Mouse (Mus musculus) CH12.LX (cell line): ENCODE results near the gene Gnptab. TPM values are rescaled to one million over a fixed set of nuclear protein-coding genes. Genes with fewer than 3 reads are reported as not detected.
A peak's percentile ranks its signal among the peaks of the same experiment; 100 is the strongest.

Experiments used
- DNase-seq: peaks from one replicate; pipeline ENCODE4 v3.0.0-alpha.2; 2013; ENCODE audit errors: extremely low read depth
- H3K27ac ChIP-seq: 2 replicates; pipeline ENCODE4 v1.5.1; 2012; ENCODE audit warnings: low read depth, mild to moderate bottlenecking, control low read depth, moderate library complexity; ENCODE audit not compliant: insufficient read depth
- H3K27me3 ChIP-seq: replicated peaks from 2 replicates; pipeline ENCODE3; 2012; ENCODE audit warnings: inconsistent platforms
- H3K36me3 ChIP-seq, 2 experiments: replicated peaks in 1 of 2; 2 replicates each; pipeline versions ENCODE3 to v1.6.1; 2012; ENCODE audit warnings: inconsistent platforms in 1 of 2, low read length in 1 of 2, mild to moderate bottlenecking in 1 of 2, mixed read lengths in 1 of 2, moderate library complexity in 1 of 2; ENCODE audit not compliant: control insufficient read depth in 1 of 2, insufficient read depth in 1 of 2
- H3K4me1 ChIP-seq, 2 experiments: 2 replicates each; pipeline ENCODE4 v1.6.1; 2012; ENCODE audit warnings: inconsistent platforms in 1 of 2, moderate library complexity in 1 of 2; ENCODE audit not compliant: insufficient read depth in 2 of 2, control insufficient read depth in 1 of 2
- H3K4me2 ChIP-seq: 2 replicates; pipeline ENCODE4 v1.6.1; 2012; ENCODE audit warnings: low read depth, mild to moderate bottlenecking, control low read depth; ENCODE audit not compliant: poor library complexity, insufficient read depth, severe bottlenecking
- H3K4me3 ChIP-seq, 3 experiments: fragments of 150-350 bp in 1 of 3; sonication (generic) in 1 of 3; replicated peaks in 1 of 3; 2 replicates each; pipeline versions ENCODE3 to v1.5.1; 2011 to 2012; ENCODE audit warnings: low read depth in 2 of 3, low read length in 2 of 3, mild to moderate bottlenecking in 2 of 3, moderate library complexity in 2 of 3, control low read depth in 1 of 3, improper control_type of control experiment in 1 of 3, inconsistent platforms in 1 of 3, mixed read lengths in 1 of 3; ENCODE audit not compliant: poor library complexity in 1 of 3
- H3K79me2 ChIP-seq: replicated peaks from 2 replicates; pipeline ENCODE4 v1.6.1; 2012; ENCODE audit warnings: mild to moderate bottlenecking, moderate library complexity; ENCODE audit not compliant: control insufficient read depth, poor library complexity, insufficient read depth, severe bottlenecking; ENCODE audit errors: extremely low read depth
- H3K9ac ChIP-seq: 2 replicates; pipeline ENCODE4 v1.6.1; 2012; ENCODE audit warnings: low read depth, mild to moderate bottlenecking, control low read depth, moderate library complexity; ENCODE audit not compliant: insufficient read depth
- H3K9me3 ChIP-seq: replicated peaks from 2 replicates; pipeline ENCODE3; 2012; ENCODE audit warnings: low read length, inconsistent platforms, mixed read lengths
- BHLHE40 ChIP-seq: IDR thresholded peaks from 2 replicates; pipeline ENCODE4 v1.6.1; 2011; ENCODE audit warnings: mild to moderate bottlenecking, low read depth, low read length, improper control_type of control experiment
- CHD2 ChIP-seq: IDR thresholded peaks from 2 replicates; pipeline ENCODE4 v1.6.1; 2011; ENCODE audit warnings: low read length, improper control_type of control experiment
- CTCF ChIP-seq, 2 experiments: IDR thresholded peaks in 1 of 2; conservative IDR thresholded peaks in 1 of 2; 2 replicates each; pipeline ENCODE4 v1.5.1; 2011 to 2012; ENCODE audit warnings: low read depth in 2 of 2, low read length in 2 of 2, improper control_type of control experiment in 1 of 2, inconsistent platforms in 1 of 2, mild to moderate bottlenecking in 1 of 2, moderate library complexity in 1 of 2
- ELF1 ChIP-seq: IDR thresholded peaks from 2 replicates; pipeline ENCODE4 v1.6.1; 2014; ENCODE audit warnings: low read depth, mild to moderate bottlenecking, inconsistent platforms, low read length, improper control_type of control experiment
- EP300 ChIP-seq: IDR thresholded peaks from 2 replicates; pipeline ENCODE4 v1.6.1; 2011; ENCODE audit warnings: low read length, improper control_type of control experiment
- GABPA ChIP-seq: IDR thresholded peaks from 2 replicates; pipeline ENCODE4 v1.6.1; 2012; ENCODE audit warnings: low read depth, low read length, improper control_type of control experiment, inconsistent platforms; ENCODE audit not compliant: insufficient replicate concordance
- JUN ChIP-seq: IDR thresholded peaks from 2 replicates; pipeline ENCODE4 v1.6.1; 2011; ENCODE audit warnings: low read depth, mild to moderate bottlenecking, low read length, improper control_type of control experiment, moderate library complexity; ENCODE audit not compliant: insufficient read depth
- KAT2A ChIP-seq: IDR thresholded peaks from 2 replicates; pipeline ENCODE4 v1.6.1; 2012; ENCODE audit warnings: low read length, improper control_type of control experiment, inconsistent platforms; ENCODE audit not compliant: insufficient replicate concordance
- MAFK ChIP-seq: IDR thresholded peaks from 2 replicates; pipeline ENCODE4 v1.6.1; 2011; ENCODE audit warnings: low read length, improper control_type of control experiment; ENCODE audit not compliant: insufficient replicate concordance
- MAX ChIP-seq: IDR thresholded peaks from 2 replicates; pipeline ENCODE4 v1.6.1; 2011; ENCODE audit warnings: low read length, improper control_type of control experiment
- MAZ ChIP-seq: IDR thresholded peaks from 2 replicates; pipeline ENCODE4 v1.6.1; 2012; ENCODE audit warnings: low read depth, mild to moderate bottlenecking, inconsistent platforms, low read length, improper control_type of control experiment, moderate library complexity
- MEF2A ChIP-seq: IDR thresholded peaks from 2 replicates; pipeline ENCODE4 v1.6.1; 2014; ENCODE audit warnings: low read depth, mild to moderate bottlenecking, inconsistent platforms, low read length, improper control_type of control experiment, borderline replicate concordance
- MYC ChIP-seq: IDR thresholded peaks from 2 replicates; pipeline ENCODE4 v1.6.1; 2011; ENCODE audit warnings: low read depth, mild to moderate bottlenecking, improper control_type of control experiment, low read length
- NELFE ChIP-seq: IDR thresholded peaks from 2 replicates; pipeline ENCODE4 v1.6.1; 2011; ENCODE audit warnings: low read depth, low read length, improper control_type of control experiment
- POLR2AphosphoS2 ChIP-seq: IDR thresholded peaks from 2 replicates; pipeline ENCODE4 v1.6.1; 2011; ENCODE audit warnings: low read depth, low read length, improper control_type of control experiment
- RCOR1 ChIP-seq: conservative IDR thresholded peaks from 2 replicates; pipeline ENCODE4 v1.6.1; 2012; ENCODE audit warnings: low read depth, mild to moderate bottlenecking, inconsistent platforms, low read length, improper control_type of control experiment
- SMC3 ChIP-seq: IDR thresholded peaks from 2 replicates; pipeline ENCODE4 v1.6.1; 2011; ENCODE audit warnings: low read depth, low read length, improper control_type of control experiment
- TBP ChIP-seq: conservative IDR thresholded peaks from 2 replicates; pipeline ENCODE4 v1.6.1; 2011; ENCODE audit warnings: low read depth, low read length, improper control_type of control experiment
- UBTF ChIP-seq: IDR thresholded peaks from 2 replicates; pipeline ENCODE4 v1.6.1; 2012; ENCODE audit warnings: low read depth, mild to moderate bottlenecking, inconsistent platforms, low read length, improper control_type of control experiment, moderate library complexity
- ZMIZ1 ChIP-seq: IDR thresholded peaks from 2 replicates; pipeline ENCODE4 v1.6.1; 2012; ENCODE audit warnings: low read depth, mild to moderate bottlenecking, inconsistent platforms, low read length, improper control_type of control experiment
- dilution Hi-C: fragments of 300-500 bp; cut with MboI; formaldehyde crosslinking; loops from 2 replicates; pipeline ENCODE4 v1.14.3; 2020; ENCODE audit warnings: low sequenced_read_pairs; ENCODE audit not compliant: extremely low pct_unique_long_range_greater_than_20kb, extremely low pct_ligation_motif_present
- in situ Hi-C: fragments of 300-500 bp; cut with MboI; formaldehyde crosslinking; loops from 3 replicates; pipeline ENCODE4 v1.14.3; 2019; ENCODE audit warnings: low sequenced_read_pairs, low pct_ligation_motif_present, low pct_unique_long_range_greater_than_20kb, mixed read lengths
- polyA plus RNA-seq: library from polyadenylated mRNA; unstranded; fragments of >175 nt; gene quantifications from 2 replicates; pipeline ENCODE4 v1.2.1, GENCODE M21; 2012; ENCODE audit warnings: low read depth; ENCODE audit not compliant: insufficient read length
- total RNA-seq, 2 experiments: library from RNA; depleted of rRNA; stranded (reverse); fragments of 300-350 nt in 1 of 2; fragments of >200 nt in 1 of 2; gene quantifications; 2 replicates each; pipeline ENCODE4 v1.2.3; 2012 to 2014

Gnptab gene
- total and polyA plus RNA-seq, 3 experiments = 13.2 to 38.2 (median 18.0) TPM

GRCm38 (mm10) chr10:88383479-88383878 lies 4.5 kb downstream of the Gnptab start:
- in situ Hi-C loops = loop anchor here (5.0 kb wide), 2 partner anchors 44 to 349 kb away; partner anchors contain the start of gene Arl1
- no peaks in the 10 kb centered on the region for H3K9me3 ChIP-seq
- H3K9ac ChIP-seq = no peak overlapping the region

GRCm38 (mm10) chr10:88384081-88384480 lies 5.1 kb downstream of the Gnptab start:
- peaks cover 25 to 66% of the 10 kb centered on the region in 2 experiments for H3K4me1 ChIP-seq
- dilution Hi-C loops = no loop called here
- H3K79me2 ChIP-seq = peaks cover 59% of the 10 kb centered on the region
- TF ChIP-seq MAX (0 out of 2 replicates have a peak, but pooled peaks have one; percentile 14), TBP (no peak), CTCF (conservative IDR thresholded peaks at IDR 0.05 in 1 of 2, IDR thresholded peaks at IDR 0.05 in 1 of 2; ENCODE audit: low read depth in 2 of 2, low read length in 2 of 2) (no peak), MEF2A (peak; percentile 57; the same call in 1 of the 2 replicates), JUN (no peak)
- no peak overlapping the region for H3K9ac ChIP-seq
- H3K9me3 ChIP-seq = no peaks in the 10 kb centered on the region
- no peak overlapping the region for H3K4me3 ChIP-seq
- H3K27me3 ChIP-seq = no peaks in the 10 kb centered on the region
- no peak overlapping the region for H3K27ac ChIP-seq
- DNase-seq = no peak
- no peaks in the 10 kb centered on the region for H3K36me3 ChIP-seq
- in situ Hi-C loops = loop anchor here (5.0 kb wide), 2 partner anchors 43 to 348 kb away; partner anchors contain the start of gene Arl1
- H3K4me2 ChIP-seq = peak overlapping the region; percentile 65

More at GRCm38 (mm10) chr10:88383479-88383878, 4.5 kb downstream of the Gnptab start:
- Histone ChIP-seq H3K27me3 (no peaks in the 10 kb centered on the region), H3K79me2 (peaks cover 59% of the 10 kb centered on the region), H3K27ac (no peak overlapping the region), H3K4me1 (peaks cover 20 to 63% of the 10 kb centered on the region in 2 experiments), H3K36me3 (no peaks in the 10 kb centered on the region), H3K4me2 (no peak overlapping the region), H3K4me3 (no peak overlapping the region)
- no peak for DNase-seq
- dilution Hi-C loops = no loop called here
- TF ChIP-seq CHD2 (no peak), MAX (no peak), BHLHE40 (no peak), POLR2AphosphoS2 (no peak), UBTF (no peak), NELFE (no peak), JUN (no peak), MAFK (no peak), ZMIZ1 (no peak), SMC3 (no peak), MYC (no peak), GABPA (no peak), KAT2A (no peak), EP300 (no peak), RCOR1 (no peak), MAZ (no peak), ELF1 (no peak), TBP (no peak)
